Mouse (Mus musculus): ENCODE data around the gene Aicda. TPM values are rescaled to one million over a fixed set of nuclear protein-coding genes. Genes with fewer than 3 reads are reported as not detected.

Gene Aicda
- polyA plus RNA-seq, 1 experiment, result not detected

GRCm38 (mm10) chr6:122596608-122597007, 43.0 kb downstream of the Aicda start:
- no peak for DNase-seq
- no peak overlapping the region for H3K4me3 ChIP-seq (replicated peaks; ENCODE audit: extremely low read depth, low read depth, low read length)
- 72% methylated on average over 7 of the region's 7 CpGs for WGBS
- no peaks in the 10 kb centered on the region; the same call in 1 of the 2 replicates for H3K4me1 ChIP-seq (ENCODE audit: control insufficient read depth, insufficient read depth, low read length)
- TF ChIP-seq CTCF (IDR thresholded peaks at IDR 0.05; ENCODE audit: insufficient read depth, low read length) (no peak), POLR2A (IDR thresholded peaks at IDR 0.05; ENCODE audit: borderline replicate concordance, extremely low read depth, low read depth, low read length) (no peak)

DNA sequence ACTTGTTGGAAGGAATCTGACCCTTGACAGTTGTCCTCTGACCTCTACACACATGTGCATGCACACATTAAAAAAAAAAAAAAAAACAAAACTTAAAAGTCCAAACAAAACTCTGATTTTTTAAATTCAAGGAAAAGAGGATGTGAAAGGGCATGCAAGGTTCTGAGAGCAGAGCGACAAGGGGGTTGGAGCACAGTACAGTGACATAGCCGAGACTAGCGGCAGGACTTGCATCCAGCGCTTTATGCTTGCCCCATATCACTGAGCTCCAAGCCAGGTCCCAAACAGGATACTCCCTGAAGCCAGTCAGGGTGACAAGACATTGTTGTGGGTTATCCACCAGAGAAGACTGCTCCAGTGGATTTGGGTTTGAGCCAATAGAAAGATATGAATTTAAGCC, 44.4 kb downstream of the Aicda start:
- 78% methylated on average over 4 of the region's 4 CpGs for WGBS
- Histone ChIP-seq H3K4me3 (replicated peaks; ENCODE audit: extremely low read depth, low read depth, low read length) (no peak overlapping the region), H3K4me1 (ENCODE audit: control insufficient read depth, insufficient read depth, low read length) (no peaks in the 10 kb centered on the region; the same call in 1 of the 2 replicates)
- DNase-seq, result no peak
- TF ChIP-seq POLR2A (IDR thresholded peaks at IDR 0.05; ENCODE audit: borderline replicate concordance, extremely low read depth, low read depth, low read length) (no peak), CTCF (IDR thresholded peaks at IDR 0.05; ENCODE audit: insufficient read depth, low read length) (no peak)

DNA sequence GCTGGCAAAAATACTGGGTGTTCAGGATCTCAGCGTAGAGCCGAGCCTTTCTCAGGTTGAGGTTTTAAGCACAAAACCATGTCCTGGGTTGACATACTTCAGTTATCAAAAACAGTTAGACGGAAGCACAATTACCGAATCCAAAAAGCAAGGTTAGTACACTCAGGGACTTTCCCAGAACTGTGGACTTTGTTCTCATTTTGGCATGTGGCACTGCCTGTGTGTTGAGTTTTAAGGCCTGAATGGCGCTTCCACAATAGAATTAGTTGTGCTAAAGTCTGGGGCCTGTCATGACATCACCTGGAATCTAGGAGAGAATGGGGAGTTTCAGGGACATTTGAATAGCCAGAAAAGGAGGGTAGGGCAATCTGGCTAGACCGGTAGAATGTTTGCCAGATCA, 44.8 kb downstream of the Aicda start:
- WGBS, result 64% methylated on average over 6 of the region's 6 CpGs
- Histone ChIP-seq H3K4me3 (replicated peaks; ENCODE audit: extremely low read depth, low read depth, low read length) (no peak overlapping the region), H3K4me1 (ENCODE audit: control insufficient read depth, insufficient read depth, low read length) (no peaks in the 10 kb centered on the region; the same call in 1 of the 2 replicates)
- TF ChIP-seq POLR2A (IDR thresholded peaks at IDR 0.05; ENCODE audit: borderline replicate concordance, extremely low read depth, low read depth, low read length) (no peak), CTCF (IDR thresholded peaks at IDR 0.05; ENCODE audit: insufficient read depth, low read length) (no peak)
- no peak for DNase-seq

- DNase-seq, result no peak
- Histone ChIP-seq H3K4me1 (ENCODE audit: control insufficient read depth, insufficient read depth, low read length) (no peaks in the 10 kb centered on the region; the same call in 1 of the 2 replicates), H3K4me3 (replicated peaks; ENCODE audit: extremely low read depth, low read depth, low read length) (no peak overlapping the region)
- no peak for TF ChIP-seq POLR2A (IDR thresholded peaks at IDR 0.05; ENCODE audit: borderline replicate concordance, extremely low read depth, low read depth, low read length)
- no peak for TF ChIP-seq CTCF (IDR thresholded peaks at IDR 0.05; ENCODE audit: insufficient read depth, low read length)
- whole genome bisulfite sequencing, result 80% methylated on average over 9 of the region's 9 CpGs
These were observed 45.6 kb downstream of the Aicda start for GRCm38 (mm10) chr6:122599054-122599737.

GRCm38 (mm10) chr6:122600066-122600646, 46.6 kb downstream of the Aicda start:
- no peaks in the 10 kb centered on the region; the same call in 1 of the 2 replicates for H3K4me1 ChIP-seq (ENCODE audit: control insufficient read depth, insufficient read depth, low read length)
- WGBS, result 71% methylated on average over 7 of the region's 7 CpGs
- TF ChIP-seq POLR2A (IDR thresholded peaks at IDR 0.05; ENCODE audit: borderline replicate concordance, extremely low read depth, low read depth, low read length) (no peak), CTCF (IDR thresholded peaks at IDR 0.05; ENCODE audit: insufficient read depth, low read length) (no peak)
- DNase-seq, result no peak
- no peak overlapping the region for H3K4me3 ChIP-seq (replicated peaks; ENCODE audit: extremely low read depth, low read depth, low read length)

DNA sequence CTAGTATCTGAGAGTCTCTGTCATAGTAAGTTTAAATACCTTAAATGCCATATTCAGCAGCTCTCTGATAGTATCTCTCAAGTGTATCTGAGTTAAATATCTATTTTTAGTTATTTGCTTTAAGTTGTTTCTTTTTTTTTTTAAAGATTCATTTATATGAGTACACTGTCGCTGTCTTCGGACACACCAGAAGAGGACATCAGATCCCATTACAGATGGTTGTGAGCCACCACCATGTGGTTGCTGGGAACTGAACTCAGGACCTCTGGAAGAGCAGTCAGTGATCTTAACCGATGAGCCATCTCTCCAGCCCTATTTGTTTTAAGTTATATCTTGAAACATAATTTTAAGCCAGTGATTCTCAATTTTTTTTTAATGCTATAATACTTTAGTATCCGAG, 47.4 kb downstream of the Aicda start:
- DNase-seq, result no peak
- TF ChIP-seq CTCF (IDR thresholded peaks at IDR 0.05; ENCODE audit: insufficient read depth, low read length) (no peak), POLR2A (IDR thresholded peaks at IDR 0.05; ENCODE audit: borderline replicate concordance, extremely low read depth, low read depth, low read length) (no peak)
- H3K4me1 ChIP-seq (ENCODE audit: control insufficient read depth, insufficient read depth, low read length), result no peaks in the 10 kb centered on the region; the same call in 1 of the 2 replicates
- 76% methylated on average over 4 of the region's 4 CpGs for WGBS
- H3K4me3 ChIP-seq (replicated peaks; ENCODE audit: extremely low read depth, low read depth, low read length), result no peak overlapping the region

DNA sequence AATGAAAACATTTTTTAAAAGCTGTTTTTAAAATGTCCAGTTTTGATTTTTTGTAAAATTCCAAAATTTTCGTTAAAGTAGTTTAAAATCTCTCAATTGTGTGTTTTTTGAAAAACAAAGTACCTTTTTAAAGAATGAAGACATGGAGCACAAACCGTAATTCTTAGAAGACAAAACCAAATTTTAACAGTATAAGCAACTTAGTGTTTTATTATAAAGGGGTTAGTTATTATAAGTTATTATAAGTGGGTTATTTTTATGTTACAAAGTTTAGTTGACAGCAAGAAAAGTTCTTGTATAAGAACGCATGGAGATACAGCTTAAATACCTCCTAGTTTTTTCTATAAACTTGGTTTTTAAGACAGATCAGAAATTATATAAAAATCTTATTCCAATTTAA, 48.0 kb downstream of the Aicda start:
- DNase-seq, result no peak
- 71% methylated on average over 3 of the region's 3 CpGs for WGBS
- TF ChIP-seq CTCF (IDR thresholded peaks at IDR 0.05; ENCODE audit: insufficient read depth, low read length) (no peak), POLR2A (IDR thresholded peaks at IDR 0.05; ENCODE audit: borderline replicate concordance, extremely low read depth, low read depth, low read length) (no peak)
- H3K4me1 ChIP-seq (ENCODE audit: control insufficient read depth, insufficient read depth, low read length), result no peaks in the 10 kb centered on the region; the same call in 1 of the 2 replicates
- peak overlapping the region; percentile 74 for H3K4me3 ChIP-seq (replicated peaks; ENCODE audit: extremely low read depth, low read depth, low read length)

GRCm38 (mm10) chr6:122602242-122602991, 48.8 kb downstream of the Aicda start, which contains the start of gene Apobec1:
Gene Apobec1 (minus strand): TSS chr6:122602444.
- WGBS, result 1% methylated on average over 22 of the region's 22 CpGs
- H3K4me3 ChIP-seq (replicated peaks; ENCODE audit: extremely low read depth, low read depth, low read length), result peak within 1 kb of the TSS; percentile 74
- TF ChIP-seq CTCF (IDR thresholded peaks at IDR 0.05; ENCODE audit: insufficient read depth, low read length), result no peak
- TF ChIP-seq POLR2A (IDR thresholded peaks at IDR 0.05; ENCODE audit: borderline replicate concordance, extremely low read depth, low read depth, low read length), result peak; percentile 76; the same call in 1 of the 2 replicates
- peak; percentile 68 for DNase-seq
- no peaks in the 10 kb centered on the region; the same call in 1 of the 2 replicates for H3K4me1 ChIP-seq (ENCODE audit: control insufficient read depth, insufficient read depth, low read length)

GRCm38 (mm10) chr6:122602992-122603322, 49.4 kb downstream of the Aicda start:
- TF ChIP-seq POLR2A (IDR thresholded peaks at IDR 0.05; ENCODE audit: borderline replicate concordance, extremely low read depth, low read depth, low read length), result no peak
- no peak for TF ChIP-seq CTCF (IDR thresholded peaks at IDR 0.05; ENCODE audit: insufficient read depth, low read length)
- peak overlapping the region; percentile 25 for H3K4me3 ChIP-seq (replicated peaks; ENCODE audit: extremely low read depth, low read depth, low read length)
- H3K4me1 ChIP-seq (ENCODE audit: control insufficient read depth, insufficient read depth, low read length), result no peaks in the 10 kb centered on the region; the same call in 1 of the 2 replicates
- 0% methylated on average over 1 of the region's 1 CpGs for WGBS
- DNase-seq, result no peak

All from lung, adult 2 months (tissue).